Mouse (Mus musculus): ENCODE measurements around the gene Sec22c. TPM values are rescaled to one million over a fixed set of nuclear protein-coding genes. Genes with fewer than 3 reads are reported as not detected.

The Sec22c gene
- 6.1 and 7.7 TPM in 2 replicates for polyA plus RNA-seq (2015; fragmentation: Nextera tagmentation; extraction: Ambion mirVana)

DNA sequence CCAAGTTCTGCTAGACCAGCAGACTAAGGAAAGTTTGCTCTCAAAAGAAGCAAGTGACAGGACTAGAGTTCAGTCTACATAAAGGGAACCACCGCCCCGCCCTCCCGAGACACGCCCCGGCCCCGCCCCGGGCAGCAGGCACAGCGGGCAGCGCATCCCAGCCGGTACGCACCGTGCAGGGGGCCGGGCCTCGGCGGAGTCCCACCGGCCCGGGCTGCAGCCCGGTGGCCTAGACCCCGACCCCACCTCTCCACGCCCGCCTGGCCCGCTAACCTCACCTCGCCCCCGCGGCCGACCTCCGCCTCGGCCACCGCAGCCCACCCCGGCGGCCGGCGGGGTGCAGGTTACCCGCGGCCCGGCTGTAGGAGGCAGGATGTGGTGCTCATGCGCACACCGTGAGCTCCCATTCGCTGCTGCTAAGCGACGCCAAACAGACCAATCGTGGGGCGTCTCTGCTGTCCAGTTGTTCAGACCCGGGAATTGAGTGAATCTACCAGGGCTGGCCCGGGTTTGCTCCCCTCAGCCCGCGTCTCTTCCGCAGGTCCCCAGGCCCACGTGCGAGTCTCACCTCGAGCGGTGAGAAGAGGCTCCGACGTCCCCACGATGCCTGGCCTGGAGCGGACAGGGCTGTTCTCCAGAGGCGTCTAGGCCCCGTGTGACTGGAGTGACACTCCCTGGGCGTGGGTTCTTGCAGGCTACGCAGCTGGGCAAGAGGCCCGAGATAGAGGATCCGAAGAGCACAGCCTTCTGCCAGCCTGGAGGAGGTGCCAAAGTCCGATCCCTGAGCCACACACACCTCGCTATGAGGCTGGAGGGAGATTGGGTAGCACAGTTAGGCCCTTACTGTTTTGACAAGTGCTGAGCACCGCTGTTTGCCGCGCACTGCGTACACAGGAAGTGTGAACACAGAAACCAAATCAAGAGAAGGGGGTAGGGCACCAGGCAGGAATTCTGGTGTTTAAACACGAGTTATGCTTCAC, at the start of gene Sec22c:
Gene Sec22c (minus strand): TSS at position 845 of the 980 bp plus-strand sequence.
- no peaks in the 10 kb centered on the region for H3K36me3 ChIP-seq (ENCODE audit: insufficient read depth, low read length)
- H3K27ac ChIP-seq (ENCODE audit: low read length) = peak within 1 kb of the TSS; percentile 81
- peak; percentile 98 for ATAC-seq
- TF ChIP-seq CTCF (IDR thresholded peaks at IDR 0.05) (no peak), EP300 (IDR thresholded peaks at IDR 0.05) (no peak)
- under 1% methylated on average over 67 of the region's 69 CpGs for WGBS
- H3K9me3 ChIP-seq (ENCODE audit: low read length) = no peaks in the 10 kb centered on the region
- DNase-seq (ENCODE audit: low spot score) = peak; percentile 97
- H3K4me2 ChIP-seq (replicated peaks; ENCODE audit: low read depth, low read length) = peak within 1 kb of the TSS; percentile 73
- no peaks in the 10 kb centered on the region for H3K27me3 ChIP-seq (replicated peaks; ENCODE audit: insufficient read depth, low read length)
- peak within 1 kb of the TSS; percentile 57 for H3K9ac ChIP-seq (replicated peaks; ENCODE audit: low read depth)
- peak within 1 kb of the TSS; percentile 75 for H3K4me3 ChIP-seq (ENCODE audit: low read depth, low read length)
- peaks cover 5% of the 10 kb centered on the region; the same call in 1 of the 2 replicates for H3K4me1 ChIP-seq (ENCODE audit: insufficient read depth, low read depth, low read length)

DNA sequence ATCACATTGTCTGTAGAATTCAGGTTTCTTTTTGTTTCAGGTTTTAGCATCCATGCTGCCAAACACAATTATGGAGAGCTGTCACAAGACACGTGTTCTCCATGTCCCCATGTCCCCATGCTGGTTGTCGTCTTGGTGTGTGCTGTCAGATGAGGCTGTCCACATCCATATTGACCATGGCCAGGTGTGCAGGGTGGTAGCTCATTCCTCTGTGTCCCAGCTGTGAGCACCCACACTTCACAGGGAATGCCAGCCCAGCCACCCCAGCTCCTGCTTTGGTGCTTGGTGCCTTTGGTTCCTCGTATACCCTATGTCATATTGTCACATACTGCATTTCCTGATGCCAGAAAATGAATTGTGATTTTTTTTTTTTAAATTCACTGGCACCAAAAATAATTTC, 49.3 kb upstream of the Sec22c start:
- TF ChIP-seq EP300 (IDR thresholded peaks at IDR 0.05) = no peak
- no peak for TF ChIP-seq CTCF (IDR thresholded peaks at IDR 0.05)
- 86% methylated on average over 3 of the region's 3 CpGs for WGBS
- no peak overlapping the region for H3K4me3 ChIP-seq (ENCODE audit: low read depth, low read length)
- no peaks in the 10 kb centered on the region for H3K27me3 ChIP-seq (replicated peaks; ENCODE audit: insufficient read depth, low read length)
- DNase-seq (ENCODE audit: low spot score) (no peak), ATAC-seq (no peak)
- no peaks in the 10 kb centered on the region for H3K4me1 ChIP-seq (ENCODE audit: insufficient read depth, low read depth, low read length)
- H3K9me3 ChIP-seq (ENCODE audit: low read length) = no peaks in the 10 kb centered on the region
- H3K9ac ChIP-seq (replicated peaks; ENCODE audit: low read depth) = no peak overlapping the region
- H3K36me3 ChIP-seq (ENCODE audit: insufficient read depth, low read length) = peaks cover 26% of the 10 kb centered on the region
- H3K4me2 ChIP-seq (replicated peaks; ENCODE audit: low read depth, low read length) = no peak overlapping the region
- H3K27ac ChIP-seq (ENCODE audit: low read length) = no peak overlapping the region

DNA sequence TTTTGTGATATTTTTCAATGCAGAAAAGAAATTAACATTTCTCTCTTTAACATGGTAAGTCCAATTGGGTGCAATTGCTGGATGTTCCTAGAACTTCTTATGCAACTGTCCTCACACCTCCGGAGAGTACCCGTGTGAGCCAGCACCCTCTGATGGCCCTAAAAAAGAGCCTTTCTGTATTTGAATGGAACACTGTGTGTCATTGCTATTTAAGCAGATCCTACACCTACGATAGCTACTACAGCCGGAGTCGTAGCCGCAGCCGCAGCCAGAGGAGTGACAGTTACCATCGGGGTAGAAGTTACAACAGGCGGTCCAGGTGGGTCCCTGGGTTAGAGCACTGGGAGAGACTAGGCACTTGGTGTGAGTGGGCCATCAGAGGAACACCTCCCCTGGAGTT, 47.5 kb upstream of the Sec22c start:
- TF ChIP-seq CTCF (IDR thresholded peaks at IDR 0.05) (no peak), EP300 (IDR thresholded peaks at IDR 0.05) (no peak)
- H3K4me3 ChIP-seq (ENCODE audit: low read depth, low read length) = no peak overlapping the region
- 92% methylated on average over 9 of the region's 9 CpGs for WGBS
- no peak overlapping the region for H3K27ac ChIP-seq (ENCODE audit: low read length)
- no peaks in the 10 kb centered on the region for H3K4me1 ChIP-seq (ENCODE audit: insufficient read depth, low read depth, low read length)
- no peaks in the 10 kb centered on the region for H3K9me3 ChIP-seq (ENCODE audit: low read length)
- H3K27me3 ChIP-seq (replicated peaks; ENCODE audit: insufficient read depth, low read length) = no peaks in the 10 kb centered on the region
- no peak overlapping the region for H3K9ac ChIP-seq (replicated peaks; ENCODE audit: low read depth)
- H3K4me2 ChIP-seq (replicated peaks; ENCODE audit: low read depth, low read length) = no peak overlapping the region
- H3K36me3 ChIP-seq (ENCODE audit: insufficient read depth, low read length) = peaks cover 44% of the 10 kb centered on the region
- DNase-seq (ENCODE audit: low spot score) (no peak), ATAC-seq (no peak)

DNA sequence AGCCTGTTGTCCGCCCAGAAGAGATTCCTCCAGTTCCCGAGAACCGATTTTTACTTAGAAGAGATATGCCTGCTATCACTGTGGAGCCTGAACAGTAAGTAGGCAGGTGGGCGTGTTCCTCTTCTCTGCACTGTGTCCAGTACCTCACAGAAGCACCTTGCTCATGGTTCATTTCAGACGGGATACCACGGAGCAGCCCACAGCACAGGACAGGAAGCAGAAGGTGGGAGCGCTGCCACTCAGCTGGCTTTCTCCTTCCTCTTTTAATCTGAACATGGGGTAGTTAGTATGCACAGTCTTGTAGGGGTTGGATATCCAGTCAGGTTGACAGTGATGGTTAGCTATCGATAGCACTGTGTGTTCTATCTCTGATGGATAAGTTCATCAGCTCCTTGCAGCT, 38.8 kb upstream of the Sec22c start:
- H3K9ac ChIP-seq (replicated peaks; ENCODE audit: low read depth) = no peak overlapping the region
- no peaks in the 10 kb centered on the region for H3K4me1 ChIP-seq (ENCODE audit: insufficient read depth, low read depth, low read length)
- no peak overlapping the region for H3K4me2 ChIP-seq (replicated peaks; ENCODE audit: low read depth, low read length)
- H3K4me3 ChIP-seq (ENCODE audit: low read depth, low read length) = no peak overlapping the region
- no peaks in the 10 kb centered on the region for H3K27me3 ChIP-seq (replicated peaks; ENCODE audit: insufficient read depth, low read length)
- H3K36me3 ChIP-seq (ENCODE audit: insufficient read depth, low read length) = peaks cover 69% of the 10 kb centered on the region
- no peak for DNase-seq (ENCODE audit: low spot score)
- no peaks in the 10 kb centered on the region for H3K9me3 ChIP-seq (ENCODE audit: low read length)
- TF ChIP-seq CTCF (IDR thresholded peaks at IDR 0.05) (no peak), EP300 (IDR thresholded peaks at IDR 0.05) (no peak)
- ATAC-seq = no peak
- H3K27ac ChIP-seq (ENCODE audit: low read length) = no peak overlapping the region
- WGBS = 87% methylated on average over 8 of the region's 8 CpGs

DNA sequence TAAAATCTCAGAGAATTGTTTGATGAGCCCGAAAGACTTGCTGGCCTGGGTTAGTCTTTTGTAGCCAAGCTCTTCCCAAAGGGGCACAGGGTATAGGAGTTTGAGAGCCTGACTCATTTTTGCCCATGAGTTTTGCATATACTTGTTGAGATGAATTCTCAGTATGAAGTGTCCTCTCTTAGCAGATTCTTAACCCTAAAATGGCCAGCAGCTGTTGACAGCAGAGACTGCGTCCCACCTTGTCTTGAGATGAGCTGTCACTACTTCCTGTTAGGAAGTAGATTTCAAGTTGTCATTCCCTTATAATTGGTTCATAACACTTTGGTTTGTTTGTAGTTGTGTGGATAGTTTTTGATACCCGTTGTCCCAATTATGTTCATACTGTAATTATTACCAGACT, 35.9 kb upstream of the Sec22c start:
- Histone ChIP-seq H3K9ac (replicated peaks; ENCODE audit: low read depth) (no peak overlapping the region), H3K4me3 (ENCODE audit: low read depth, low read length) (no peak overlapping the region), H3K27me3 (replicated peaks; ENCODE audit: insufficient read depth, low read length) (no peaks in the 10 kb centered on the region), H3K9me3 (ENCODE audit: low read length) (no peaks in the 10 kb centered on the region), H3K27ac (ENCODE audit: low read length) (no peak overlapping the region), H3K4me1 (ENCODE audit: insufficient read depth, low read depth, low read length) (no peaks in the 10 kb centered on the region), H3K4me2 (replicated peaks; ENCODE audit: low read depth, low read length) (no peak overlapping the region), H3K36me3 (ENCODE audit: insufficient read depth, low read length) (peaks cover 41% of the 10 kb centered on the region)
- no peak for ATAC-seq
- TF ChIP-seq CTCF (IDR thresholded peaks at IDR 0.05) (no peak), EP300 (IDR thresholded peaks at IDR 0.05) (no peak)
- WGBS = 89% methylated on average over 3 of the region's 3 CpGs
- DNase-seq (ENCODE audit: low spot score) = no peak

DNA sequence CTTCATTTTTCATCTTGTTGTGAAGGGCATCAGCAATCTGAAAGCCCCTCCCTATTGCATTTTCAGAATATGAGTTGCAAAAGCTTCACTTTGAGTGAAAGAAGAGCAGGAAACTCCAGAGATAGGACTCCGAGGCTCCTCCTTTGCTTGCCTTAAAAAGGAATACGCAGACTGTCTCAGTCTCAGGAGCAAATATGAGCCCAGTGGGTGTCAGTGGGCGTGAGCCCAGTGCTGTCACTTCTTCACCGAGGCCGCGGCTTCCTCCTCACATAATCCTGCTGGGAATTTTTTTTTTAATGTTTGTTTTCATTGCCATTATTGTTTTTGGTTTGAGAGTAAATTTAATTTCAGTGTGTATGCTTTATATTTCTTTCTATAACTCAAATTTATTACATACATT, 35.2 kb upstream of the Sec22c start:
- WGBS = 87% methylated on average over 6 of the region's 6 CpGs
- H3K36me3 ChIP-seq (ENCODE audit: insufficient read depth, low read length) = peaks cover 35% of the 10 kb centered on the region
- no peak overlapping the region for H3K9ac ChIP-seq (replicated peaks; ENCODE audit: low read depth)
- TF ChIP-seq CTCF (IDR thresholded peaks at IDR 0.05) (no peak), EP300 (IDR thresholded peaks at IDR 0.05) (no peak)
- no peak overlapping the region for H3K4me3 ChIP-seq (ENCODE audit: low read depth, low read length)
- no peak overlapping the region for H3K27ac ChIP-seq (ENCODE audit: low read length)
- DNase-seq (ENCODE audit: low spot score) = no peak
- no peaks in the 10 kb centered on the region for H3K4me1 ChIP-seq (ENCODE audit: insufficient read depth, low read depth, low read length)
- H3K4me2 ChIP-seq (replicated peaks; ENCODE audit: low read depth, low read length) = no peak overlapping the region
- H3K27me3 ChIP-seq (replicated peaks; ENCODE audit: insufficient read depth, low read length) = no peaks in the 10 kb centered on the region
- no peaks in the 10 kb centered on the region for H3K9me3 ChIP-seq (ENCODE audit: low read length)
- no peak for ATAC-seq
